Mouse (Mus musculus) adrenal gland, postnatal 10 days (tissue): ENCODE measurements around the gene Unc5a. TPM values are rescaled to one million over a fixed set of nuclear protein-coding genes. Genes with fewer than 3 reads are reported as not detected.
A peak's percentile ranks its signal among the peaks of the same experiment; 100 is the strongest.

Experiments
- DNase-seq: peaks from one replicate; pipeline ENCODE4 v3.0.0; 2021; ENCODE audit warnings: mixed read lengths
- total RNA-seq, 2 experiments: library from RNA; stranded (reverse); gene quantifications; 2 replicates each; pipeline ENCODE4 v1.2.3; 2021

Unc5a gene
- total RNA-seq, 2 experiments from 2014 or later, result 6.5 to 8.8 TPM

- DNase-seq, result peak; percentile 58
Observed at GRCm38 (mm10) chr13:54955695-54956471, 6.7 kb downstream of the Unc5a start.

- DNase-seq, result no peak
Observed at GRCm38 (mm10) chr13:54957281-54957680, 8.1 kb downstream of the Unc5a start.

GRCm38 (mm10) chr13:54959059-54959701 is 10.0 kb downstream of the Unc5a start:
- no peak for DNase-seq

GRCm38 (mm10) chr13:54959842-54960241 is 10.6 kb downstream of the Unc5a start:
- DNase-seq, result no peak

GRCm38 (mm10) chr13:54960491-54960890 is 11.3 kb downstream of the Unc5a start:
- DNase-seq, result no peak

GRCm38 (mm10) chr13:54965256-54965655 is 16.0 kb downstream of the Unc5a start:
- DNase-seq, result no peak

GRCm38 (mm10) chr13:54967501-54967900 is 18.3 kb downstream of the Unc5a start:
- DNase-seq, result no peak

- no peak for DNase-seq
Observed at GRCm38 (mm10) chr13:54968636-54969035, 19.4 kb downstream of the Unc5a start.

GRCm38 (mm10) chr13:54969513-54969912 is 20.3 kb downstream of the Unc5a start:
- DNase-seq, result no peak

- DNase-seq, result peak; percentile 75
Observed at GRCm38 (mm10) chr13:54970521-54971247, 21.5 kb downstream of the Unc5a start.

- DNase-seq, result no peak
Observed at GRCm38 (mm10) chr13:54975546-54975945, 26.3 kb downstream of the Unc5a start.

GRCm38 (mm10) chr13:54978804-54979203 is 29.6 kb downstream of the Unc5a start:
- DNase-seq, result peak; percentile 43

GRCm38 (mm10) chr13:54980957-54981356 is 31.7 kb downstream of the Unc5a start:
- peak; percentile 65 for DNase-seq

GRCm38 (mm10) chr13:54983001-54983400 is 33.8 kb downstream of the Unc5a start:
- no peak for DNase-seq

- no peak for DNase-seq
Observed at GRCm38 (mm10) chr13:54983614-54984013, 34.4 kb downstream of the Unc5a start.

- DNase-seq, result no peak
Observed at GRCm38 (mm10) chr13:54987405-54987804, 38.2 kb downstream of the Unc5a start.

GRCm38 (mm10) chr13:54988181-54988760 is 39.1 kb downstream of the Unc5a start:
- DNase-seq, result no peak

GRCm38 (mm10) chr13:54992215-54992614 is 43.0 kb downstream of the Unc5a start:
- no peak for DNase-seq

GRCm38 (mm10) chr13:54994576-54994975 is 45.4 kb downstream of the Unc5a start:
- no peak for DNase-seq

GRCm38 (mm10) chr13:54995161-54995560 is 46.0 kb downstream of the Unc5a start:
- no peak for DNase-seq

GRCm38 (mm10) chr13:54997568-54997967 is 48.4 kb downstream of the Unc5a start:
- no peak for DNase-seq

GRCm38 (mm10) chr13:55000433-55000832 is 51.2 kb downstream of the Unc5a start:
- no peak for DNase-seq

GRCm38 (mm10) chr13:55002090-55002489 is 52.9 kb downstream of the Unc5a start:
- no peak for DNase-seq
